Mouse (Mus musculus) MEL (cell line): ENCODE measurements around the gene Csdc2. TPM values are rescaled to one million over a fixed set of nuclear protein-coding genes. Genes with fewer than 3 reads are reported as not detected.
A peak's percentile ranks its signal among the peaks of the same experiment; 100 is the strongest.

ENCODE experiments used
- DNase-seq: peaks from one replicate; pipeline ENCODE4 v3.0.0; 2011; ENCODE audit warnings: low read depth, low spot score
- H3K27ac ChIP-seq: 2 replicates; pipeline ENCODE4 v1.5.1; 2012; ENCODE audit warnings: low read depth, mild to moderate bottlenecking, control low read depth, low read length, moderate library complexity; ENCODE audit not compliant: control insufficient read depth
- H3K27me3 ChIP-seq, 2 experiments: fragments of 150-350 bp in 1 of 2; sonication (generic) in 1 of 2; 2 replicates each; pipeline ENCODE4 v1.6.1; 2012; ENCODE audit warnings: low read length in 2 of 2, mild to moderate bottlenecking in 2 of 2, improper control_type of control experiment in 1 of 2, moderate library complexity in 1 of 2; ENCODE audit not compliant: insufficient read depth in 2 of 2, control insufficient read depth in 1 of 2
- H3K36me3 ChIP-seq, 2 experiments: 2 replicates each; pipeline ENCODE4 v1.6.1; 2012 to 2014; ENCODE audit warnings: low read length in 2 of 2, improper control_type of control experiment in 1 of 2, inconsistent platforms in 1 of 2, mild to moderate bottlenecking in 1 of 2; ENCODE audit not compliant: insufficient read depth in 2 of 2, control insufficient read depth in 1 of 2
- H3K4me1 ChIP-seq, 2 experiments: fragments of 150-350 bp in 1 of 2; sonication (generic) in 1 of 2; 2 replicates each; pipeline ENCODE4 v1.6.1; 2012; ENCODE audit warnings: low read length in 2 of 2, improper control_type of control experiment in 1 of 2, mild to moderate bottlenecking in 1 of 2; ENCODE audit not compliant: insufficient read depth in 2 of 2, control insufficient read depth in 1 of 2
- H3K4me3 ChIP-seq, 2 experiments: fragments of 150-350 bp in 1 of 2; sonication (generic) in 1 of 2; 2 replicates each; pipeline ENCODE4 v1.5.1; 2012; ENCODE audit warnings: low read depth in 2 of 2, low read length in 2 of 2, mild to moderate bottlenecking in 2 of 2, moderate library complexity in 2 of 2, control low read depth in 1 of 2, improper control_type of control experiment in 1 of 2; ENCODE audit not compliant: control insufficient read depth in 1 of 2, insufficient read depth in 1 of 2
- H3K79me2 ChIP-seq: 2 replicates; pipeline ENCODE4 v1.6.1; 2012; ENCODE audit warnings: mild to moderate bottlenecking, low read length, moderate library complexity; ENCODE audit not compliant: control insufficient read depth, poor library complexity, insufficient read depth
- H3K9ac ChIP-seq: 2 replicates; pipeline ENCODE4 v1.6.1; 2012; ENCODE audit warnings: low read depth, mild to moderate bottlenecking, control low read depth, low read length, moderate library complexity; ENCODE audit not compliant: control insufficient read depth, poor library complexity, severe bottlenecking
- H3K9me3 ChIP-seq: fragments of 150-350 bp; sonication (generic); replicated peaks from 2 replicates; pipeline ENCODE4 v1.6.1; 2012; ENCODE audit warnings: mild to moderate bottlenecking, low read length, improper control_type of control experiment, moderate library complexity; ENCODE audit not compliant: insufficient read depth
- BHLHE40 ChIP-seq: IDR thresholded peaks from 2 replicates; pipeline ENCODE4 v1.6.1; 2012; ENCODE audit warnings: low read depth, mild to moderate bottlenecking, inconsistent platforms, low read length, improper control_type of control experiment, borderline replicate concordance
- CHD2 ChIP-seq: IDR thresholded peaks from 2 replicates; pipeline ENCODE4 v1.6.1; 2011; ENCODE audit warnings: low read length, improper control_type of control experiment
- CTCF ChIP-seq, 3 experiments: IDR thresholded peaks in 2 of 3; conservative IDR thresholded peaks in 1 of 3; 2 replicates each; pipeline ENCODE4 v1.5.1; 2011 to 2012; ENCODE audit warnings: low read length in 3 of 3, low read depth in 2 of 3, mild to moderate bottlenecking in 2 of 3, improper control_type of control experiment in 1 of 3, inconsistent platforms in 1 of 3, mixed read lengths in 1 of 3, moderate library complexity in 1 of 3; ENCODE audit not compliant: control insufficient read depth in 1 of 3, insufficient read depth in 1 of 3, poor library complexity in 1 of 3, severe bottlenecking in 1 of 3
- EP300 ChIP-seq, 2 experiments: IDR thresholded peaks; 2 replicates each; pipeline ENCODE4 v1.6.1; 2011; ENCODE audit warnings: improper control_type of control experiment in 2 of 2, low read length in 2 of 2, low read depth in 1 of 2, mild to moderate bottlenecking in 1 of 2
- ETS1 ChIP-seq: IDR thresholded peaks from 2 replicates; pipeline ENCODE4 v1.6.1; 2012; ENCODE audit warnings: low read depth, mild to moderate bottlenecking, inconsistent platforms, low read length, improper control_type of control experiment, moderate library complexity
- GATA1 ChIP-seq: IDR thresholded peaks from 2 replicates; pipeline ENCODE4 v1.6.1; 2011; ENCODE audit warnings: low read depth, low read length, improper control_type of control experiment
- MAX ChIP-seq: IDR thresholded peaks from 2 replicates; pipeline ENCODE4 v1.6.1; 2011; ENCODE audit warnings: low read length, improper control_type of control experiment
- MAZ ChIP-seq: IDR thresholded peaks from 2 replicates; pipeline ENCODE4 v1.6.1; 2012; ENCODE audit warnings: low read depth, mild to moderate bottlenecking, inconsistent platforms, low read length, improper control_type of control experiment
- MXI1 ChIP-seq: IDR thresholded peaks from 2 replicates; pipeline ENCODE4 v1.6.1; 2011; ENCODE audit warnings: mild to moderate bottlenecking, low read depth, low read length, improper control_type of control experiment
- MYC ChIP-seq: IDR thresholded peaks from 2 replicates; pipeline ENCODE4 v1.6.1; 2011; ENCODE audit warnings: low read depth, mild to moderate bottlenecking, low read length, improper control_type of control experiment, moderate library complexity
- NRF1 ChIP-seq: IDR thresholded peaks from 2 replicates; pipeline ENCODE4 v1.6.1; 2014; ENCODE audit warnings: low read depth, mild to moderate bottlenecking, inconsistent platforms, low read length, improper control_type of control experiment, moderate library complexity; ENCODE audit not compliant: poor library complexity, insufficient read depth, severe bottlenecking
- POLR2A ChIP-seq, 2 experiments: IDR thresholded peaks; 2 replicates each; pipeline ENCODE4 v1.6.1; 2011 to 2012; ENCODE audit warnings: low read length in 2 of 2, mild to moderate bottlenecking in 2 of 2, control low read depth in 1 of 2, improper control_type of control experiment in 1 of 2, low read depth in 1 of 2, moderate library complexity in 1 of 2; ENCODE audit not compliant: control insufficient read depth in 1 of 2, insufficient read depth in 1 of 2, poor library complexity in 1 of 2
- POLR2AphosphoS2 ChIP-seq: IDR thresholded peaks from 2 replicates; pipeline ENCODE4 v1.6.1; 2011; ENCODE audit warnings: low read length, improper control_type of control experiment
- RAD21 ChIP-seq: IDR thresholded peaks from 2 replicates; pipeline ENCODE4 v1.6.1; 2011; ENCODE audit warnings: mild to moderate bottlenecking, low read depth, low read length, improper control_type of control experiment
- RCOR1 ChIP-seq: IDR thresholded peaks from 2 replicates; pipeline ENCODE4 v1.6.1; 2012; ENCODE audit warnings: low read depth, mild to moderate bottlenecking, inconsistent platforms, low read length, improper control_type of control experiment
- SIN3A ChIP-seq: IDR thresholded peaks from 2 replicates; pipeline ENCODE4 v1.6.1; 2012; ENCODE audit warnings: low read length, improper control_type of control experiment, inconsistent platforms
- SMC3 ChIP-seq: IDR thresholded peaks from 2 replicates; pipeline ENCODE4 v1.6.1; 2011; ENCODE audit warnings: low read depth, low read length, improper control_type of control experiment
- TBP ChIP-seq: IDR thresholded peaks from 2 replicates; pipeline ENCODE4 v1.8.0; 2011; ENCODE audit warnings: low read depth, low read length, improper control_type of control experiment
- TCF12 ChIP-seq: IDR thresholded peaks from 2 replicates; pipeline ENCODE4 v1.6.1; 2014; ENCODE audit warnings: low read depth, mild to moderate bottlenecking, inconsistent platforms, low read length, improper control_type of control experiment, moderate library complexity
- USF1 ChIP-seq: IDR thresholded peaks from 2 replicates; pipeline ENCODE4 v1.6.1; 2014; ENCODE audit warnings: low read depth, mild to moderate bottlenecking, inconsistent platforms, low read length, improper control_type of control experiment, moderate library complexity
- ZC3H11A ChIP-seq: IDR thresholded peaks from 2 replicates; pipeline ENCODE4 v1.6.1; 2012; ENCODE audit warnings: low read depth, mild to moderate bottlenecking, inconsistent platforms, low read length, improper control_type of control experiment
- polyA plus RNA-seq, 2 experiments: library from polyadenylated mRNA; stranded (reverse) in 1 of 2; unstranded in 1 of 2; fragments of >175 nt in 1 of 2; fragments of >200 nt in 1 of 2; gene quantifications; 2 replicates each; pipeline versions ENCODE4 v1.2.1 to v1.2.4; 2012; ENCODE audit warnings: low replicate concordance in 2 of 2, low read depth in 1 of 2; ENCODE audit not compliant: insufficient read length in 2 of 2, insufficient read depth in 1 of 2, missing spikeins in 1 of 2
- total RNA-seq: library from RNA; depleted of rRNA; stranded (reverse); fragments of 300-350 nt; gene quantifications from 2 replicates; pipeline ENCODE4 v1.2.3, GENCODE M21; 2012

Csdc2 gene
- total and polyA plus RNA-seq, 3 experiments: not detected

DNA sequence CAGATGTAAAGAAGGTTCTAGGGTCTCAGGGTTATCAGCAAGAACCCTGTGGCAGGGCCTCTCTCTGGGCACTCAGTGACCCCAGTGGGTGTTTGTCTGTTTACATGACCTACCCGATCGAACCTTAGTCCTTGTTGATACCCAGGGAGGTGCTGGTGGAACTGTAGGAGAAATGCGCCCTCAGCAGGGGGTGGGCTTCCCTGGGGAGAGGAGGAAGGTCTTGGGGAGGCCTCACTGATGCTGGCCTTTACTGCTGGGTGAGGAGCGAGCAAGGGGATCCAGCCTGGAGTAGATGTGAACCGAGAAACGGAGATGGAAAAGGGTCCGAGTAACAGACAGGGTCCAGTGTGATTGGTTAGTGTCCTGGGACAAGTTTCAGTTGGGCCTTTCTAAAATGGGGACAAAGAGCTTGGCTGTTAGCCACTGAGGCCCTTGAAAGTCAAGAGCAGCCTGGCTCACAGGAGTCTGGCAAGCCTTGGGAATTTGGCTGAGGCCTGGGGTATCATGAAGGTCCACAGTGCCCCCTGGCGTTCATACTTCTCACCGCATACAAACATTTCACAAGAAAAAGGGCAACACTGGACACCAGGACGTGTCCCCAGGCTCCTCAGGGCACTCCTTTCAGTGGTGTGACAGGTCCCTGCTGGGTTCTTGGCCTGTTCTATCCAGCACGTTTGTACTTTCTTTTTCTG, 53.0 kb downstream of the Csdc2 start:
- H3K9ac ChIP-seq: no peak overlapping the region
- H3K4me3 ChIP-seq: no peak overlapping the region
- no peaks in the 10 kb centered on the region for H3K27me3 ChIP-seq
- DNase-seq: peak; percentile 89
- TF ChIP-seq GATA1 (no peak), MAZ (no peak), CTCF (IDR thresholded peaks at IDR 0.05 in 2 of 3, conservative IDR thresholded peaks at IDR 0.05 in 1 of 3; ENCODE audit: control insufficient read depth in 1 of 3, insufficient read depth in 1 of 3, low read depth in 2 of 3, low read length in 3 of 3, poor library complexity in 1 of 3, severe bottlenecking in 1 of 3) (peak; percentile 74 to 85 (median 81)), MXI1 (no peak), SMC3 (peak; percentile 82), RAD21 (peak; percentile 78), POLR2AphosphoS2 (no peak), ZC3H11A (peak; percentile 55), USF1 (no peak), EP300 (IDR thresholded peaks at IDR 0.05; ENCODE audit: low read depth in 1 of 2, low read length in 2 of 2) (no peak)
- H3K4me1 ChIP-seq: peaks cover 2 to 13% of the 10 kb centered on the region in 2 experiments
- no peaks in the 10 kb centered on the region for H3K79me2 ChIP-seq
- H3K9me3 ChIP-seq: no peaks in the 10 kb centered on the region
- H3K36me3 ChIP-seq: peaks cover 2 to 6% of the 10 kb centered on the region in 2 experiments
- no peak overlapping the region for H3K27ac ChIP-seq

DNA sequence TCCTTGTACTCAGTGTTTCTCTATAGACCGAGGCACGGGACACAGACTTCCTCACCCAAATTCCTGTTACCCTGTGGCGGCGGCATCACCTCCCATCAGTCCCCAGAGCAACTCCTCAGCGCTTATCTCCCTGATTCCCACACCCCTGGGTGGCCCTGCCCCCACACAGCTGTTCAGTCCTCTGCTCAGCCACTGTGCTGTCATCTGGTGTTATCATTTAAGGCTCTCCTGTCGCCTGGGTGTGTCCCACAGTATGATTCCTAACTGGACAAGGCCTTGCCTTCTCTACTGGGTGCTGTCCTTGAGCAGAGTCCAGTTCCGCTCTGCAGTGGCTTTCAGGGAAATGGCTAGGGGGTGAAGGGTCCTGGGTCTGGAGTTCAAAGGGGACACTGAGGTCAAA, 54.0 kb downstream of the Csdc2 start:
- Histone ChIP-seq H3K27ac (no peak overlapping the region), H3K9me3 (no peaks in the 10 kb centered on the region), H3K4me1 (peaks cover 2 to 13% of the 10 kb centered on the region in 2 experiments; a peak in 3 of 4 replicates), H3K36me3 (peaks cover 2 to 6% of the 10 kb centered on the region in 2 experiments), H3K27me3 (no peaks in the 10 kb centered on the region), H3K4me3 (no peak overlapping the region), H3K9ac (no peak overlapping the region), H3K79me2 (no peaks in the 10 kb centered on the region)
- no peak for TF ChIP-seq MYC
- peak; percentile 59; the same call in 1 of the 2 replicates for TF ChIP-seq CHD2
- TF ChIP-seq POLR2AphosphoS2: peak; percentile 68; the same call in 1 of the 2 replicates
- TF ChIP-seq GATA1: peak; percentile 66
- peak in 1 of 2 experiments; percentile 75; a peak in 3 of 4 replicates for TF ChIP-seq EP300 (IDR thresholded peaks at IDR 0.05; ENCODE audit: low read depth in 1 of 2, low read length in 2 of 2)
- peak; percentile 20 for TF ChIP-seq SMC3
- TF ChIP-seq MXI1: peak; percentile 23; the same call in 1 of the 2 replicates
- TF ChIP-seq RAD21: no peak
- no peak for TF ChIP-seq ZC3H11A
- no peak for TF ChIP-seq TBP
- TF ChIP-seq ETS1: peak; percentile 100
- 0 out of 2 replicates have a peak, but pooled peaks have one; percentile 18 for TF ChIP-seq MAX
- no peak; a peak in 1 of 6 replicates for TF ChIP-seq CTCF (IDR thresholded peaks at IDR 0.05 in 2 of 3, conservative IDR thresholded peaks at IDR 0.05 in 1 of 3; ENCODE audit: control insufficient read depth in 1 of 3, insufficient read depth in 1 of 3, low read depth in 2 of 3, low read length in 3 of 3, poor library complexity in 1 of 3, severe bottlenecking in 1 of 3)
- TF ChIP-seq RCOR1: peak; percentile 57; the same call in 1 of the 2 replicates
- 0 out of 2 replicates have a peak, but pooled peaks have one; percentile 27 for TF ChIP-seq BHLHE40
- TF ChIP-seq SIN3A: peak; percentile 89
- no peak for TF ChIP-seq NRF1
- no peak for TF ChIP-seq POLR2A (IDR thresholded peaks at IDR 0.05; ENCODE audit: control insufficient read depth in 1 of 2, insufficient read depth in 1 of 2, low read depth in 1 of 2, low read length in 2 of 2, poor library complexity in 1 of 2)
- TF ChIP-seq TCF12: peak; percentile 69
- peak; percentile 74 for DNase-seq
